Mouse (Mus musculus) midbrain, embryonic 15.5 days (tissue): ENCODE measurements around the gene Camta1. TPM values are rescaled to one million over a fixed set of nuclear protein-coding genes. Genes with fewer than 3 reads are reported as not detected.

Experiments
- ATAC-seq: fragments of 200-750 bp; cut with Nextera tagmentation; replicated peaks from 2 replicates; pipeline ENCODE4 v1.8.0; 2017; ENCODE audit warnings: moderate TSS enrichment
- H3K27ac ChIP-seq: fragments of 300-500 bp; sonication (generic); 2 replicates; pipeline ENCODE4 v1.5.1; 2015; ENCODE audit warnings: mild to moderate bottlenecking, inconsistent platforms
- H3K27me3 ChIP-seq: fragments of 300-500 bp; sonication (generic); replicated peaks from 2 replicates; pipeline ENCODE4 v1.6.1; 2015; ENCODE audit warnings: inconsistent platforms
- H3K36me3 ChIP-seq: fragments of 300-500 bp; sonication (generic); replicated peaks from 2 replicates; pipeline ENCODE4 v1.6.1; 2015; ENCODE audit warnings: inconsistent platforms
- H3K4me1 ChIP-seq: fragments of 300-500 bp; sonication (generic); 2 replicates; pipeline ENCODE4 v1.6.1; 2015; ENCODE audit warnings: inconsistent platforms
- H3K4me2 ChIP-seq: fragments of 300-500 bp; sonication (generic); 2 replicates; pipeline ENCODE4 v1.6.1; 2015; ENCODE audit warnings: inconsistent platforms, mild to moderate bottlenecking, moderate library complexity
- H3K4me3 ChIP-seq: fragments of 300-500 bp; sonication (generic); 2 replicates; pipeline ENCODE4 v1.5.1; 2015; ENCODE audit warnings: mild to moderate bottlenecking, inconsistent platforms
- H3K9ac ChIP-seq: fragments of 300-500 bp; sonication (generic); 2 replicates; pipeline ENCODE4 v1.6.1; 2015; ENCODE audit warnings: mild to moderate bottlenecking, inconsistent platforms
- H3K9me3 ChIP-seq: fragments of 300-500 bp; sonication (generic); 2 replicates; pipeline ENCODE4 v1.6.1; 2016; ENCODE audit warnings: inconsistent platforms
- WGBS: fragments of 180-500 bp; shearing (Covaris S2); methylation state at CpG from one replicate; pipeline ENCODE4 v1.1.7; 2015; ENCODE audit warnings: mixed read lengths; 5-methylcytosine and 5-hydroxymethylcytosine counted together
- polyA plus RNA-seq: library from polyadenylated mRNA; unstranded; fragments of >200 nt; fragmentation: Nextera tagmentation; extraction: Ambion mirVana; gene quantifications from 2 replicates; pipeline ENCODE4 v1.2.1, GENCODE M21; 2015

Camta1 gene
- polyA plus RNA-seq, 1 experiment from 2014 or later: 156 TPM

GRCm38 (mm10) chr4:151805685-151806084 lies 56.0 kb downstream of the Camta1 start:
- Histone ChIP-seq H3K4me2 (no peak overlapping the region), H3K27ac (no peak overlapping the region), H3K9ac (no peak overlapping the region), H3K4me3 (no peak overlapping the region), H3K4me1 (no peaks in the 10 kb centered on the region), H3K27me3 (no peaks in the 10 kb centered on the region), H3K9me3 (no peaks in the 10 kb centered on the region), H3K36me3 (no peaks in the 10 kb centered on the region)
- WGBS: 88% methylated on average over 4 of the region's 4 CpGs
- no peak for ATAC-seq

GRCm38 (mm10) chr4:151805046-151805445 lies 56.6 kb downstream of the Camta1 start:
- no peaks in the 10 kb centered on the region for H3K4me1 ChIP-seq
- H3K27me3 ChIP-seq: no peaks in the 10 kb centered on the region
- H3K36me3 ChIP-seq: no peaks in the 10 kb centered on the region
- H3K9ac ChIP-seq: no peak overlapping the region
- ATAC-seq: no peak
- WGBS: 88% methylated on average over 6 of the region's 6 CpGs
- H3K4me2 ChIP-seq: no peak overlapping the region
- H3K27ac ChIP-seq: no peak overlapping the region
- H3K9me3 ChIP-seq: no peaks in the 10 kb centered on the region
- no peak overlapping the region for H3K4me3 ChIP-seq

DNA sequence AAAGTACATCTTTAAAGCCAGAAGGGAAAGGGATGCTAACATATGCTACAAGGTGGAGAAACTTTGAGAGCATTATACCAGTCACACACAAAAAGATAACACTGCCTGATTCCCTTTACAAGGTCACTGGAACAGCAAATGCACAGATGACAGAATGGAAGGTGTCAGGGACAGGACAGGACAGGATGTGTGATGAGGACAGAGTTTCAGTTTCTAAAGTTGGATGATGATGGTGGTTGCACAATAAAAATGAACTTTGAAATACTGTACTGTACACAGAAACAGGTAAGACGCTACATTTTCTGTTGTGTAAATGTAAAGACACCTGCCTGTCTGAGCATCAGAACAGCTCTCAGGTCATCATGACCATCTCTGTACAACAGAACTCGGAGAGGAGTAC lies 57.5 kb downstream of the Camta1 start:
- H3K4me2 ChIP-seq: no peak overlapping the region
- ATAC-seq: no peak
- H3K27ac ChIP-seq: no peak overlapping the region
- no peak overlapping the region for H3K9ac ChIP-seq
- no peaks in the 10 kb centered on the region for H3K36me3 ChIP-seq
- H3K27me3 ChIP-seq: no peaks in the 10 kb centered on the region
- WGBS: 97% methylated on average over 2 of the region's 2 CpGs
- H3K4me1 ChIP-seq: no peaks in the 10 kb centered on the region
- no peak overlapping the region for H3K4me3 ChIP-seq
- H3K9me3 ChIP-seq: no peaks in the 10 kb centered on the region

DNA sequence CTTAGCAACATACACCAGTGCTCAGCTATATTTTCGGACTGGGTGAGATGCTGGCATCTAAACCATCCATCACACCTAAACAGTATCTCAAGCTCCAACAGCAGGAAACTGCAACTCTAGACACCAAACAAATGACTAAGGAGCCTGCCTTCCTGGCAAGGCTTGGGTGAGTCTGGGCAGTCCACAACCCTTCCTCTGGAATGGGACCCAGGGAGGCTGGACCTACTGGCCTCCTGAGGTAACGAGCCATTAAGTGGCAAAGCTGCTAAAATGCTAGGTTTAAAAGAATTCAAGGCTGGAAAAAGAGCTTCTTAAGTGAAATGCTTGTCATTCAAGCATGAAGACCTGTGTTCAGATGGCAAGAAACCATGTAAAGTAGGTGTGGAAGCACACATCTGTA lies 63.0 kb downstream of the Camta1 start:
- 95% methylated on average over 2 of the region's 2 CpGs for WGBS
- ATAC-seq: no peak

GRCm38 (mm10) chr4:151793694-151794093 lies 68.0 kb downstream of the Camta1 start:
- no peak overlapping the region for H3K4me3 ChIP-seq
- no peaks in the 10 kb centered on the region for H3K27me3 ChIP-seq
- no peaks in the 10 kb centered on the region for H3K4me1 ChIP-seq
- H3K27ac ChIP-seq: no peak overlapping the region
- 81% methylated on average over 5 of the region's 5 CpGs for WGBS
- H3K9me3 ChIP-seq: no peaks in the 10 kb centered on the region
- no peak for ATAC-seq
- H3K9ac ChIP-seq: no peak overlapping the region
- H3K4me2 ChIP-seq: no peak overlapping the region
- H3K36me3 ChIP-seq: no peaks in the 10 kb centered on the region

More for the DNA sequence above, 63.0 kb downstream of the Camta1 start:
- no peaks in the 10 kb centered on the region for H3K4me1 ChIP-seq
- no peaks in the 10 kb centered on the region for H3K9me3 ChIP-seq
- H3K9ac ChIP-seq: no peak overlapping the region
- H3K27ac ChIP-seq: no peak overlapping the region
- H3K27me3 ChIP-seq: no peaks in the 10 kb centered on the region
- H3K4me2 ChIP-seq: no peak overlapping the region
- no peaks in the 10 kb centered on the region for H3K36me3 ChIP-seq
- no peak overlapping the region for H3K4me3 ChIP-seq

DNA sequence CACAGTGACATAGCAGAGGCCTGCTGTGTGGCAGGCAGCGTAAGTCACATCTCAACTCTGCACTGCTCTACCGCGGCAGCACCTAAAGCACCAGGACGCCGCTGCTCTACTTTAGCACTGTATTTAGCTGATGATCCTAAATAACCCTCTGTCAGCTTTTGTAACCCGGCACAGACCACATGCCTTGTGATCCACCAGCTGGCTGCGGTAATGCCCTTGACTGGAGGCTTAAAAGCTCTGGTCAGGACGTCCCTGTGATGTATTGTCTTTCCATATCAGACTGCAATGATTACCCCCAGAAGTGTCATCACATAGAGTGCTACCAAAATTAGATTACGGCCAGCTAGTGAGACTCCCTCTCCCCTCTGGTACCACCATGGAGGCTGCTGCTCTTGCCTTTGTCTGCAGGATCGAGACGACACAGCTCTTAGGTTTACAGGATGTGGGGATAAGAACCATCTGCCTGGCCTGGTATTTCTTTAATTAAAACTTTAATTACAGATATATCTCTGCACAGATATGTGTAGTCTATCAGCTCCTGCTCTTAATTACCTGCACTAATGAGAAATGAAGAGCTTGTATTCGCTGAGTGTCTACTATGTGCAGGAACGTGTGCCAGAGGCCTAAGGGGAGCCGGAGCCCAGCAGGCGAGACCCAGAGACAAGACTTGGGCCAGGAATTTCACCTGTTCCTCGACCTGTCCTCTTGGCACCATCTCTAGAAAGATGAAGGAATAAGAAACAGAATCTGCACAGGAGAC lies 74.5 kb downstream of the Camta1 start:
- H3K27me3 ChIP-seq: no peaks in the 10 kb centered on the region
- H3K9ac ChIP-seq: no peak overlapping the region; the same call in 1 of the 2 replicates
- 84% methylated on average over 16 of the region's 16 CpGs for WGBS
- no peak for ATAC-seq
- H3K4me2 ChIP-seq: no peak overlapping the region
- no peak overlapping the region for H3K4me3 ChIP-seq
- H3K4me1 ChIP-seq: no peaks in the 10 kb centered on the region
- no peak overlapping the region for H3K27ac ChIP-seq
- H3K36me3 ChIP-seq: no peaks in the 10 kb centered on the region
- no peaks in the 10 kb centered on the region for H3K9me3 ChIP-seq

DNA sequence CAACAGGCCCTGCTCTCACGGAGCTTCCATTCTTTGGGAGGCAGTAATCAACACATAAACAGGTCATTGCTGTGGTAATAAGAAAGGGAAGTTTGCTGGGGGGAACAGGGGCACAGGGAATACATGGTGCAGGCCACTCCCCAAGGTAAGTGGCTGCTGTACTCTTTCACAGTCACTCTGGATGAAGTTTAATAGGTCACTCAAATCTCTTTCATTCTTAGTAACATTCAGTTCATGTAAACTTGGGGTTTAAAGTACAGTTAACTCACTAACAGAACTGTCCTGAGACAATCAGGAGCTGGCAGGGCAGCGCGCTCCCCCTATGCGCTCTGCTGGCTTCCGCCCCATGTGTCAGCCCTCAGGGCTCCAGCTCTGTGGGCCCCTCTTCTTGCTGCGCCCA lies 81.2 kb downstream of the Camta1 start:
- no peaks in the 10 kb centered on the region for H3K36me3 ChIP-seq
- H3K9me3 ChIP-seq: no peaks in the 10 kb centered on the region
- H3K27ac ChIP-seq: no peak overlapping the region
- WGBS: 88% methylated on average over 6 of the region's 6 CpGs
- H3K4me3 ChIP-seq: no peak overlapping the region
- H3K4me2 ChIP-seq: no peak overlapping the region
- H3K4me1 ChIP-seq: 0 out of 2 replicates have a peak, but pooled peaks cover 2% of the 10 kb centered on the region
- no peaks in the 10 kb centered on the region for H3K27me3 ChIP-seq
- no peak for ATAC-seq
- no peak overlapping the region for H3K9ac ChIP-seq

DNA sequence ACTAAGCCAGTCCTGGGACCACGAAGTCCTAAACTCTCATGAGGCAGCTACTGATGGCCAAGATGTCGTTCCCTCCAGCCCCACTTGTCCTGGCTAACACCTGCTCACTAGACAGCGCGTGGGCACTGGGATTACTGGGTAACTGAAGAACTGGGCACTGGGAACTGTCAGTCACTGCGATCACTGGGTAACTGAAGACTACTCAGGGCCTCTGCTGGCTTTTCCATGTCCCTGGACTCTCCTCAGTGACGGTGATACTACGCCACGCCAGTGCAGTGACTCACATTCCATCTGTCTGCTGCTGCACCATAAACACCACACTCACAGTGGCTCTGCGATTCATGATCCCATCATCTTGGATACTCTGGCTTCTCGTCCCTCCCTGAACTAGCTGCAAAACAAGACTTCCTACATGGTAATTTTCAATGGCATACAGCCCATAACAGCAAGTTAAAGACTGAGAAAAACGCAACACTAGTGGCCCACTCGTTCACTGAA lies 81.7 kb downstream of the Camta1 start:
- Histone ChIP-seq H3K9ac (no peak overlapping the region), H3K36me3 (no peaks in the 10 kb centered on the region), H3K27ac (no peak overlapping the region), H3K4me1 (0 out of 2 replicates have a peak, but pooled peaks cover 2% of the 10 kb centered on the region), H3K4me3 (no peak overlapping the region), H3K4me2 (no peak overlapping the region), H3K27me3 (no peaks in the 10 kb centered on the region), H3K9me3 (no peaks in the 10 kb centered on the region)
- WGBS: 94% methylated on average over 12 of the region's 12 CpGs
- ATAC-seq: no peak

- Histone ChIP-seq H3K9me3 (no peaks in the 10 kb centered on the region), H3K4me1 (peaks cover 5% of the 10 kb centered on the region; the same call in 1 of the 2 replicates), H3K4me3 (no peak overlapping the region), H3K9ac (no peak overlapping the region), H3K27me3 (no peaks in the 10 kb centered on the region), H3K27ac (no peak overlapping the region), H3K36me3 (no peaks in the 10 kb centered on the region), H3K4me2 (no peak overlapping the region)
- ATAC-seq: no peak
- 83% methylated on average over 4 of the region's 4 CpGs for WGBS
Measured at GRCm38 (mm10) chr4:151778511-151778910, 83.2 kb downstream of the Camta1 start.

DNA sequence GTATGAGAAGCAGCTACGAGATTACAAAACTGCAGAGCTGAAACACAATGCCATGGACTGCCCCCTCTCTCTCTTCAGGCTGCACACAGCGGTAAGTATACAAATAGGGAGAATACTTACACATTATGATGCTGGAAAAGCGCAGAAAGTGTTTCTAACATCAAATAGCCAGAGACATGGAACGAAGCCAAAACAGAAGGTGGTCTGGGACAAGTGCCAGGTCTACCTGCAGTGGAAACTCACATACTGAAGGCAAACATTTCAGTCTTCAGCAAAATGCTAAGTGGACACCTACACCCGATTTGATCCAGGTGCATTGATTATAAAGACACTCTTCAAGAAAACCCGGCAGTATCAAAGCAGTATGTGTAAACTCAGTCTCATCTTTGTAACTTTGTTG lies 84.2 kb downstream of the Camta1 start:
- no peak overlapping the region for H3K9ac ChIP-seq
- no peaks in the 10 kb centered on the region for H3K36me3 ChIP-seq
- H3K4me1 ChIP-seq: peaks cover 5% of the 10 kb centered on the region; the same call in 1 of the 2 replicates
- H3K27me3 ChIP-seq: no peaks in the 10 kb centered on the region
- no peaks in the 10 kb centered on the region for H3K9me3 ChIP-seq
- WGBS: 81% methylated on average over 6 of the region's 6 CpGs
- H3K27ac ChIP-seq: no peak overlapping the region
- no peak overlapping the region for H3K4me3 ChIP-seq
- no peak for ATAC-seq
- no peak overlapping the region for H3K4me2 ChIP-seq

GRCm38 (mm10) chr4:151775441-151775840 lies 86.2 kb downstream of the Camta1 start:
- Histone ChIP-seq H3K9ac (no peak overlapping the region), H3K36me3 (no peaks in the 10 kb centered on the region), H3K27ac (no peak overlapping the region), H3K4me2 (no peak overlapping the region), H3K27me3 (no peaks in the 10 kb centered on the region), H3K9me3 (no peaks in the 10 kb centered on the region), H3K4me3 (no peak overlapping the region), H3K4me1 (peaks cover 8% of the 10 kb centered on the region; the same call in 1 of the 2 replicates)
- WGBS: 88% methylated on average over 7 of the region's 7 CpGs
- ATAC-seq: no peak

- WGBS: 92% methylated on average over 3 of the region's 3 CpGs
- H3K27me3 ChIP-seq: no peaks in the 10 kb centered on the region
- H3K9me3 ChIP-seq: no peaks in the 10 kb centered on the region
- H3K27ac ChIP-seq: no peak overlapping the region
- peaks cover 8% of the 10 kb centered on the region; the same call in 1 of the 2 replicates for H3K4me1 ChIP-seq
- H3K9ac ChIP-seq: no peak overlapping the region
- H3K36me3 ChIP-seq: no peaks in the 10 kb centered on the region
- no peak overlapping the region for H3K4me3 ChIP-seq
- ATAC-seq: no peak
- no peak overlapping the region for H3K4me2 ChIP-seq
Measured at GRCm38 (mm10) chr4:151773651-151774050, 88.0 kb downstream of the Camta1 start.

DNA sequence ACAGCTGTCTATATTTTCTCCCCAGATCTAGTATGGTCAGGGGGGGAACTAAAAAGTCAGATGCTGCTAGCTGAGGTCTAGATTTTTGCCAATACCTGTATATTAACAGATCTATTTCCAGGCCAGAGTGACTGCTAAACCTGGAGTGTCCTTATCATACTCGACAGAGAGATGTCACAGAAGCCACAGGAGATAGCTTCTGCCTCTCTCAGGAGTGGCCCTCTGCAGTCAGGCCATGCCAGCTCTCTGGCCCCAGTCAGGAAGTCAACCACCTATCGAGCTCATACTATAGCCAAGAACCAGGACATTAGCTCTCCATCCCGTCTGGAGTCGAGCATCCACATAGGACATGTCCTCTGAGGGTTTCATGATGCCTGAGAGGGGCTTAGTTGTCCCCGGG lies 88.7 kb downstream of the Camta1 start:
- H3K4me1 ChIP-seq: peaks cover 8% of the 10 kb centered on the region; the same call in 1 of the 2 replicates
- H3K9me3 ChIP-seq: no peaks in the 10 kb centered on the region
- H3K27me3 ChIP-seq: no peaks in the 10 kb centered on the region
- H3K9ac ChIP-seq: no peak overlapping the region
- 89% methylated on average over 5 of the region's 5 CpGs for WGBS
- H3K36me3 ChIP-seq: no peaks in the 10 kb centered on the region
- H3K4me3 ChIP-seq: no peak overlapping the region
- H3K27ac ChIP-seq: no peak overlapping the region
- ATAC-seq: no peak
- no peak overlapping the region for H3K4me2 ChIP-seq
